Mouse (Mus musculus) mature B cell (primary cell): ENCODE measurements around the gene Hnrnpf.
"Not testable (repeated sequence)": the region's sequence is repeated elsewhere in the genome, so short reads cannot be mapped to it uniquely, and the experiment has no call there.

ENCODE experiments used
- in situ Hi-C: fragments of 300-500 bp; cut with MboI; formaldehyde crosslinking; loops from 2 replicates; pipeline ENCODE4 v1.14.3; 2019

Hnrnpf gene

GRCm38 (mm10) chr6:117900126-117901080, at the start of gene Hnrnpf:
Gene Hnrnpf (plus strand): TSS chr6:117900324.
- in situ Hi-C loops, result loop anchor here (25.0 kb wide), 1 partner anchor 1213 kb away; no protein-coding TSS in a partner anchor

GRCm38 (mm10) chr6:117851747-117852146, 48.4 kb upstream of the Hnrnpf start:
- in situ Hi-C loops, result no loop called here

GRCm38 (mm10) chr6:117857990-117858389, 42.1 kb upstream of the Hnrnpf start:
- in situ Hi-C loops, result no loop called here

GRCm38 (mm10) chr6:117861848-117862247, 38.3 kb upstream of the Hnrnpf start, which contains the start of gene Zfp239:
Gene Zfp239 (plus strand): TSS chr6:117862100.
- in situ Hi-C loops, result no loop called here

- in situ Hi-C loops, result no loop called here
Measured at GRCm38 (mm10) chr6:117862465-117862864, 37.7 kb upstream of the Hnrnpf start.

GRCm38 (mm10) chr6:117862899-117863620, 37.1 kb upstream of the Hnrnpf start:
- in situ Hi-C loops, result no loop called here

GRCm38 (mm10) chr6:117863751-117864150, 36.4 kb upstream of the Hnrnpf start:
- in situ Hi-C loops, result no loop called here

GRCm38 (mm10) chr6:117868187-117868586, 31.9 kb upstream of the Hnrnpf start:
- in situ Hi-C loops, result no loop called here

- in situ Hi-C loops, result no loop called here
Measured at GRCm38 (mm10) chr6:117871034-117871433, 29.1 kb upstream of the Hnrnpf start.

GRCm38 (mm10) chr6:117873450-117873849, 26.7 kb upstream of the Hnrnpf start:
- in situ Hi-C loops, result not testable (repeated sequence)

GRCm38 (mm10) chr6:117874621-117875281, 25.4 kb upstream of the Hnrnpf start:
- in situ Hi-C loops, result no loop called here

GRCm38 (mm10) chr6:117878700-117879407, 21.3 kb upstream of the Hnrnpf start:
- in situ Hi-C loops, result no loop called here

GRCm38 (mm10) chr6:117879408-117880115, 20.6 kb upstream of the Hnrnpf start:
- in situ Hi-C loops, result no loop called here

GRCm38 (mm10) chr6:117880394-117880838, 19.7 kb upstream of the Hnrnpf start:
- in situ Hi-C loops, result no loop called here

GRCm38 (mm10) chr6:117881229-117881628, 18.9 kb upstream of the Hnrnpf start:
- in situ Hi-C loops, result no loop called here

GRCm38 (mm10) chr6:117881997-117882396, 18.1 kb upstream of the Hnrnpf start:
- in situ Hi-C loops, result no loop called here

- in situ Hi-C loops, result no loop called here
Measured at GRCm38 (mm10) chr6:117885943-117886342, 14.2 kb upstream of the Hnrnpf start.

- in situ Hi-C loops, result no loop called here
Measured at GRCm38 (mm10) chr6:117888032-117888431, 12.1 kb upstream of the Hnrnpf start.

- in situ Hi-C loops, result no loop called here
Measured at GRCm38 (mm10) chr6:117888642-117889096, 11.5 kb upstream of the Hnrnpf start.

GRCm38 (mm10) chr6:117890257-117890656, 9.9 kb upstream of the Hnrnpf start:
- in situ Hi-C loops, result no loop called here
